Mouse (Mus musculus) thymus, postnatal 25 days (tissue): ENCODE measurements around the gene Baiap2l1.
"Not testable (repeated sequence)": the region's sequence is repeated elsewhere in the genome, so short reads cannot be mapped to it uniquely, and the experiment has no call there.

Experiments
- DNase-seq: peaks from one replicate; pipeline ENCODE4 v3.0.0; 2022

Baiap2l1 gene

DNA sequence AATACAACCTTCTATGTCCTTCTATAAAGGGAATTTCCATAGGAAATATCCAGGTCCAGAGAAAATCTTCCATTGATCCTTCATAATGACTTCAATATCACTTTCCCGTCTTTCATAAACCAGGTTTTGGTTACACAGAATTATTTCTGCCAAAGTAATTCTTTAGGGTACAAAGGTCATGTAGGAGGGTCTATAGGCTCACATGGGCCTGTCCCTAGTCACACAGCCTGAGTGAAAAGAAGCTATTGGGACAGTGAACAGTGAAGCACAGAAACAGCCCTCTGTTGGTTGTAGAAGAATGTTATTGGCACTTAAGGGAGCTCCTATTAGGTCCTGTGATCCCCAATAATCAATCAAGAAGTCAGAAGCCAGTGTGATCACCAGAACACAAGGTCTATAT, 16.8 kb downstream of the Baiap2l1 start:
- no peak for DNase-seq

DNA sequence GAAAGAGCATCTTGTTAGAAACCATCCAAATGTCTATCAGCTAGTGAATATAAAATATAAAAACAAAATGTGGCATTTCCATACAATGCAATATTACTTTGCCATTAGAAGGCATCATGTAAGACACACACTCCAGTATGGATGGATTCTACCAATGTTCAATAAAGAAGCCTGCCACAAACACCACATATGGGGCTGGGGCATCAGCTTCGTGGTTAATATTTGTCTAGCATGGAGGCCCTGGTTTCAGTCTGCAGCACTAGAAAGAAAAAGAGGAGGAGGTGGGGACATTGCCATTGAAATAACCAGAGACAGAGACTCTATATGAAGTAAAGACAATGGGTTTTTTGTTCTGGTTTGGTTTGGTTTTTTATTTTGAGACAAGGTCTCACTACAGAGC, 19.1 kb downstream of the Baiap2l1 start:
- DNase-seq: no peak

DNA sequence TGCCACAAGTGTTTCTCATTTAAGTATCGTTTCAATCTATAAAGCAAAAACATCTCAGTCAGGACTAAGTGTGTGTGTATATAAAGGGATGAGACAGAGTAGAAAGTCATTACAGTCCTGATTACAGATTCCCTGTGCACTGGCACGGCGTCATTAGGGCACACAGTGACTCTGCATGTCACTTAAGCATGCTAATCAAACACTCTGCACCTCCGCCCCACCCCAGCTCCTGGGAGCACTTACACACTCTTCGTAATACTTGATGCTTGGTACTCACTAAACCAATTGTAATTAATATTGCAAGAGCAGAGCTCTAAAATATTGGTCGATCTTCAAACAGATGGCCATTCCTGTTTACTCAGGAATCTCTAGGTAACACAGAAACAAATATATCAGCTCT, 22.6 kb downstream of the Baiap2l1 start:
- not testable (repeated sequence) for DNase-seq

DNA sequence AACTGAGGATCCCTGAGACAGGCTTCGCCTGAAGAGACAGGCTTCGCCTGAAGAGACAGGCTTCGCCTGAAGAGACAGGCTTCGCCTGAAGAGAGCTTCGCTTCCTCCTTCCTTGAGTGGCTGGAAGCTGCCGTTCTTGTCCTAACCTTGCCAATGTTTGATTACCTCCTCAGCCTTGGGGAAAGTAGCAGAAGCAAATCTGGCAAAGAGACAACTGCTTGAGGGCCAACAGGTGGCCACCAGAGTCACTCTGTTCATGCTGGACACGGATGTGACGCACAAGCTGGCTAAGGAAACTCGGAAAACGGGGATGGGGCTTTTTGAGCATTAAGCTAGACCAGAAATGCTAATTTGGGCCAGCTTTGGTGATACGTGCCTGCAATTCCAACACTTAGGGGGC, 23.9 kb downstream of the Baiap2l1 start:
- DNase-seq: no peak

DNA sequence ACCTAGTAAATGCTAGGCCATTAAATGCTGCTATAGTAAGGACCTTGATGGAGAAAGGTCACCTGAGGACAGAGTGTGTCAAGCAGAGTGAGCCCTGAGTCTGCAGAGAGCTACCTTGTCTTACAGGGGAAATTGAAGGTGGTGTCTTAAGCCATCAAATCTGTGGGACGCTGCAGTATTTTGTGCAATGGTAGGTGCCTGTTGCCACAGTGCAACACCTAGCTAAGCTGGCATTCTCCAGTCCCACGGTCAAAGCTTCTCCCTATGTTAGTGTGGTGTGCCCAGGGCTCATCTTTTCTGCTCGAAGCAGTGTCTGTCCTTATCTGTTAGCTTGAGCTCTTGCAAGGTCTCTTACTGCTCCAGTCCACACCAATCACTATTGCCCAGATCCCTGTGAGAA, 35.2 kb downstream of the Baiap2l1 start:
- DNase-seq: no peak

DNA sequence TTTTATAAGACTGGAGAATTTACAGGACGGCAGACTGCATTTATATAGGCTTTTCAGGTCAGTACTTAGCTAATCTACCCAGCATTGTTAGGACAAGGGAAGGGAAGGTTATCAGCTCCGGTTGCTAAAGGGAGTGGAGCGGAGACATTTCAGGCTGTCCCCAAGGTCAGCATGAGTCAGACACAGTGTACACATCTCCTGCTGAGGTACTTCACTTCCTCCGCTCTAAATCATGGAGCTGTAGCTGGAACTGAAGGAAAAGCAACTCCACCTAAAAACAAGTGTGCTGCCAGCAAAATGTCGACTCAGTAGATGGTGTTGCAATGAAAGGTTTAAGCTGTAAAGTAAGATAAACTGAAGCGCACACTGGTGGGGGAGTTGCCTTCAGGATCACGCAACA, 36.2 kb downstream of the Baiap2l1 start:
- DNase-seq: no peak

DNA sequence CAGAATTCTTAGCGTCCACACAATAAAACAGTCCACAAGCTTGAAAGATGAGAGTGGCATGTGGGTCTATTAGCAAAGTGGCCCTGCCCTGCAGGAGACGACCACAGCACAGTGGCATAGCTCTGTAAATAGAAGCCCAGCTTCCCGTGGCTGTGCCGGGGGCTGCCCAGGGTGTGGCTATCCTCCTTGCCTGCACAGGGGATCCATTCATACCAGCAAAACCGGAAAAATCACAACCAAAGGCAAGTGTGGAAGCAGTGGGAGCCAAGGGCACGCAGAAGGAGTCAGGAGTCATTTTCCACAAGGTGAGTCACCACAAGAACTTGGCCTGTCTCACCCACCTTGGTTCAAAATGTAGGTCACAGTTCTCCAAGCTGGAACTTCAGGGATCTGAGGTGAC, 39.6 kb downstream of the Baiap2l1 start:
- DNase-seq: no peak

DNA sequence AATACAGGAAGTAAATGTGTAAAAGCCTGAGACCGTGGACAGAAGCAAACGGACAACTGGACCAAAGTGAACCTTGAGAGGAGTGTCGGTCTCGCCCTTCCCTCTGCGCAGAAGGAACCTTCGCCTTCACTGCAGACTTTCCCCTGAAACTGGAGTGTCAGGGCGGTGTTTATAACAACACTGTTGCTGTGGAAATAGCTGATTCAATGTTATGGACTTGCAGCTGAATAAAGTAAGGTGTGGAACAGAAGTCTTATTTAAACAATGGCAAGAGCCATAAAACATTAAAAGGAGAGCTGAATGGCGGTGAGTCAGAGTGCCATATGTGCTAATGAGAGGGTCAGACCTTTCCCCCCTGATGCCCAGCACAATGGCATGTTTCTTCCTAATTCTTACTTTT, 40.5 kb downstream of the Baiap2l1 start:
- no peak for DNase-seq

DNA sequence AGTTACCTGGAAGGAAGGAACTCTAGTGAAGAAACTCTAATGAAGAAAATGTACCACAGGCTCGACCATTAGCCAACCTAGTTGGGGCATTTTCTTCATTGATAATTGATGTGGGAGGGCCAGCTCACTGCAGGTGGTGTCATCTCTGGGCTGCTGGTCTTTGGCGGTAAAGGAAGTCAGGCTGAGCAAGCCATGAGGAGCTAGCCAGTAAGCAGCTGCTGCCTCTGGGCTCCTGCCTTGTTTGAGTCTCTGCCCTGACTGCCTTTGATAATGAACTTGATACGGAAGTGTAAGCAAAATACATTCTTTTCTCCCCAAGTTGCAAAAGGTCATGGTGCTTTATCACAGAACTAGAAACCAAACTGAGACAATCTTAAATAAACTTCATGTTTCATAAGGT, 41.5 kb downstream of the Baiap2l1 start:
- DNase-seq: no peak

DNA sequence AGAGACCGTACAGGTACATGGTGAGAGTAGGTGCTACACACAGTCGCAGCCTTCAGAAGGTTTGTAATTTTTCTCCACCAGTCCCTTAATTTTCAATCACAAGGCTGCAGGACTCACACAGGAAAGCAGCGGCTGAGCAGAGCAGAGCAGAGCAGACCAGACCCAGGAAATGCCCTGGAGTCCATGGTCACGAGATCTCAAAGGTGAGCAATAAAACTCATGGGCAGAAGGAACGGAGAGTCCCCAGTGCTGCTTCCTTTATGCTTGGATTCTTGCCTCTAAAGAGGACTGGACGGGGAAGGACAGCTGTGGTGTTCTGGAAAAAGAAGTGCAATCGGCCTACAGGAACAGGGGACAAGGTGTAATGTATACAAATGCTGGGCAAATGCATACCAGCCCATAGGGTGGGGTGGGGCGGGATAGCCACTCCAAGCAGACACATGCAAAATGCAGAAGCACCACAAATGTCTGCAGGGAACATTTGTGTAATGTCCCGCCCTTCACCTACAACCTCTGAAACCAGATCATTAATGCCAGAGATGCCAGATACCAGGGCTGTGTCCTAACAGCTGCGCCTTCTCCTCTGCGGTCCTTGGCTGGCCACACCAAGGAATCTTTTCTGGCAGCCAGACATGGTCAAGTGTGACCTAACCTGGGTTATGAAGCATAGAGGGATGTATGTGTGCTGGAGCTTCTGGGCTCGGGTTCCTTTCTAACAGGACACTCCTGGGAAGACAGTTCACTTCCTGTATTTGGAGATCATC, 43.0 kb downstream of the Baiap2l1 start:
- DNase-seq: no peak

DNA sequence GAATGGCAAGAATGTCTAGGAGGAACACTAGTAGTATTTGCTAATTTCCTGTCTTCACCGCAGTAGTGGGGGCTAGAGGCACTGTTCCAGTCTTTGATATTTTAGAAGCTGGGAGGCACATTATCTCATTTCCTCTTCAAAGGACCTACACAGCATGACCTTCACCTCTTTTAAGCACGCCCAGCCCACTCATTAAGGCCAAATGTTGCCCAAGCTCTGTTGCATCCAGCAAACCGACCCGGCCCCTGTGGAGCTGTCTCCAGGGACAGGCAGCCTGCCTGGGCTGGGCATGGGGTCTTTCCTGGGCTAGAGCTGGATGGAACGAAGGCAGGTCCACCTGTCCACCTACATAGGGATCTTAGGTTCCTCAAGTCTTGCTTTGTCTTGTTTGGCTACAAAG, 44.6 kb downstream of the Baiap2l1 start:
- DNase-seq: no peak

DNA sequence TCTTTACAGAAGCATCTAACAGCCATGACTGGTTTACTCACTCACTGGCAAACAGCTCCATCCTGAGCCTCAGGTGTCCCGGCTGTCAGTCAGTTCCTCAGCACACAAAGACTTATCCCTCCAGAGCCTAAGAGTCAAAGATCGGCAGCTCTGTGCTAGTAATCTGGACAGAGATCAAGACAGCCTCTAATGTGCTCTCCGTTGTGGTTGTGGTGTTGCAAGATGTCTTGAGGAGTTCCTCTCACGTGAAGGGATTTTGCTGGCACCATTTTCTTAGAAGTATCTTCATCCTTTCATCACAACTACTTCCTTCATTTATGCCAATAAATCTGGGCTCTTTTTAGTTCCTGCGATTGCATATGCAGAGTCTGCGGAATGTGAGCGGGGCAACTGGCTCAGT, 45.7 kb downstream of the Baiap2l1 start:
- DNase-seq: no peak

DNA sequence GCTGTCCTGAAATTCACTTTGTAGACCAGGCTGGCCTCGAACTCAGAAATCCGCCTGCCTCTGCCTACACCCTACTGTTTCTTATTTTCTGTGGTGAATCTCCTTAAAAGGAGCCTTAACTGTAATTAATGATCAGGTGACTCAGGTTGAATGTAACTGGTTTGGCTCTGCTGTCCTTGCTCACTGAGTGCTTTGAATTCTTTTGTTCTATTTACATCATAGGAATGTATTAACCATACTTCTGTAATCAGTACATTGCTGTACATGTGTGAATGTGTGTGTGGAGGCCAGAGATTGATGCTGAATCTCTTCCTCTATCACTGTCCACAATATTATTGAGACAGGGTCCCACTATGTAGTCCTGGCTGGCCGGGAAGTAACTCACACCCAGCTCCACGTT, 49.0 kb downstream of the Baiap2l1 start:
- no peak for DNase-seq

DNA sequence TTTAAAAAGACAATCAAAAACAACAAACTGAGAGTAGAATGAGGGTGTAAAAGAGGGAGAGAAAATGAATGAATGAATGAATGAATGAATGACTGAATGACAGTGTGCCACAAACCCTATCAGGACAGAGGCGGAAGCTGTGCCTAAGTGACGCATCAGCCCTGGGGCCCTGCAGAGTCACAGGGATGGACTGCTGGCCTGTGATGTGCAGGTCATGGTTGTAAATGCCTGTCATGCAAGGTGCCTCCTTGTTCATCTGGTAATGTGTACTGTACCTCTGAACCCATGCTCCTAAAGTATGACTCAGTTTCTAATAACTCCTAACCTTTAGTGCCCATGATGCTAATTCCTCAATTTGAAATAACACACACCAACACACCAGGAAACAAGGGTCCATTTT, 54.8 kb downstream of the Baiap2l1 start:
- DNase-seq: no peak

DNA sequence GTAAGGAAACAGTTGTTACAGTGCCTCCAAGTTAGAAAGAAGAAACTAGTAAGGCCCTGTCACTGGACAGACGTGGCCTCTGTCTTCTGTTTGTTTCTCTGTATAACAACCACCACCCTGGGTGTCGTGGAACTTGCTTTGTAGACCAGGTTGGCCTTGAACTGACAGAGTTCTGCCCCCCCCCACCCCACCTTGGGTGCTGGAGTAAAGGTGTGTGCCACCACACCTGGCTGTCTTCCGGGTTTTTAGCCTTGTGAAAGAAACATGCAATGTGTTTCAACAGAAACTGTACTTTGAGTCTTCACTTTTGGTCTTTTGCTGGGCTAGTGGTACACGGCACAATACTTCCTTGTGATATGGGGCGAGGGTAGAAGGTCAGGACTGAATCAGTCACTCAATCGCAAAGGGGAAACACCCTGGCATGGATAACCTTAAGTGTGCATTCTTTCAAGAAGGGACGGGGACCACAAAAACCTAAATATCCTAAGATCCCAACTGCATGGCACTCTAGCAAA, 61.8 kb downstream of the Baiap2l1 start:
- DNase-seq: no peak

DNA sequence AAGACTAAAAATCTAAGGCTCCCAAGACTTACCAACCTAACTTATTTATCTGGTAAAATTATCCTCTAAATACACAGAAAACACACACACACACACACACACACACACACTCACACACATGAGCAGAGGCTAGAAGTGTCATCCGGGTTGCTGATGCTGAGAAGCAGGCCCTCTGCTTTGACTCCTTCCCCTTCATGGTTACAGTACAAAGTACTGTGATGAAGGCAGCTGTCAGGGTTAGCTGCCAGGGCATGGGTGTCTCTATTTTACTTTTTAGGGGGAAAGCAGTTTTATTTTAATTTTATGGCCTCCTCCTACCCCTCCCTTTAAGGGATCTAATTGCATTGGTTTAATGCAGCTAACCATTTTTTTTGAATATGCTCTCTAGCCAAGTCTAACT, 62.6 kb downstream of the Baiap2l1 start:
- DNase-seq: no peak

DNA sequence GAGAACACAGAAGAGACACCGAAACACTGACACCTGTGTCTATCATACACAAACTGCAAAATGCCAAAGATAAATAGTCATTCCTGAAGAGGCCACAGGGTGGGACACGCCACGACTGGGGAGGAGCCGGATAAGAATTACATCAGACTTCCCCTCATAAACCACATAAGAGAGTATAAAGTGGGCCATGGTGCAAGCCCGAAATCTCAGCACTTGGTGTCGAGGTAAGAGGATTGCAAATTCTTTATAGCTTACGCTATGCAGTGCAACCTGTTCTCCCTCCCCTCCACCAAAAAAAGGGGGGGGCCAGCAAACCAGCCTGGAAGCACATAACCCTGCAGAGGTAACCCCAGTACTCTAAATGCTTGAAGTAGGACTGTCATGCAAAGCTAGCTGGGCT, 63.0 kb downstream of the Baiap2l1 start:
- no peak for DNase-seq

DNA sequence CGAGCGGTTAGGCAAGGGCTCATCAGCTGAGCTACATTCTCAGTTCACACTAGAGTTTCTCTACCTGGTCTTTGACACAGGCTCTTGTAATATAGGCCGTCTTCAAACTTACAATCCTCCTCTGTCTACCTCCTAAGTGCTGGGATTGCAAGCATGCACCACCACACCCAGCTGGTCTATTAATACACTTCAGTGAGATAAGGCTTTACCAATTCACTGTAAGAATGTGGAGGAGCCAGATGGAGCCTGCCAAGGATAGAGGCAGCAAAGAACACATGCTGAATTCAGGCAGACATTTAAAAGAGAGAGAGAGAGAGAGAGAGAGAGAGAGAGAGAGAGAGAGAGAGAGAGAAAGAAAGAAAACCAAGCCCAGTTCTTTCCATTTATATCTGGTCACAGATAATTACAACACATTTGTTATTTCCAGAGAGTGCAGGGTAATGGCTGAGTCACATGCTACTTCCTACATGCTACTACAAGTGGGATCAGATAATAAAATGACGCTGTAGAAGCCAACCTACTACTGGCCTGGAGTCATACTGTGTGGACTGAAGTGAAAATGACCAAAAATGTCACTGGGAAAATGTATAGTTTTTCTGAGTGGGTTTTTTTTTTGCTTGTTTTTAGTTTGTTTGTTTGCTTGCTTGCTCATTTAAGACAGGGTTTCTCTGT, 68.0 kb downstream of the Baiap2l1 start:
- no peak for DNase-seq

DNA sequence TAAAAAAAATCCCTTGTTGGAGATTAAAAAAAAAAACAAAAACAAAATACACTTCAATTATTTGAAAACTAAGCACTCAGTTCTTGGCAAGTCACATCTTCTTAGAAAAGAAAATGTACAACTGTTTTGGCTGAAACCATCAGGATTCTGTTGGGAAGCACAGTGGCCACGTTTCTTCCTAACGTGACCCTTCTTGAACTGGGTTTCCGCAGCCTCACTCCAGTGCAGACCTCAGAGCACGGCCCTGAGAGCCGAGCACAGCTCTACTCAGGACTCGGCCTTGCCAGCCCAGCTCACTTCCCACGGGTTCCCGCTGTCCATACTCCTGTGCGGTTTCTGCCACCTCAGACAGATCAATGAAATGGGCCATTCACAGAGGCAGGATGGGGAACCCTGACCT, 69.5 kb downstream of the Baiap2l1 start:
- DNase-seq: no peak

DNA sequence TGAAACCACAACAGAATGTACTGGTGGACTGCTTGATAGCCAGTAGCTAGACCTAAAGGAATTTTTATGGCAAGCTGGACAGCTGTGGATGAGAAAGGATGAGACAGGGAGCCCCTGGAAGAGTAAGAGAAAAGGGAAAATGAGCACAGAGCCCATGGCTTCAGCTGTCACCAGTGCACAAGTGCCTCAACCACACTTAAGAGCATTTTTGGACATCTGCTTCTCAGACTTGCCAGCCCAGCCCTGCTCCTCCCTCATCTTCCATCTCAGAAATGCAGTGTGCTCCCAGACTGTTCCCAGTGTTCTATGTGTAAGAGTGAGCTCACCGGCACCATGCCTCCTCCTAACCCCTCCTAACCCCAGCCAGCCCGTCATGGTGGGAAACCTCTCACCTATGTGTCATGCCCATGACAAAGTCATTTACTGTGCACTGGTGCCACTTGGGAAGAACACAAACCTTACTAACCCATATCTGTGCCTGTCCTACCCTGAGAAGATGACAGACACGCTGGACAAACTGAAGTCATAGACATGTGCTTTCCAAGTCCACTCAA, 70.6 kb downstream of the Baiap2l1 start:
- DNase-seq: no peak

DNA sequence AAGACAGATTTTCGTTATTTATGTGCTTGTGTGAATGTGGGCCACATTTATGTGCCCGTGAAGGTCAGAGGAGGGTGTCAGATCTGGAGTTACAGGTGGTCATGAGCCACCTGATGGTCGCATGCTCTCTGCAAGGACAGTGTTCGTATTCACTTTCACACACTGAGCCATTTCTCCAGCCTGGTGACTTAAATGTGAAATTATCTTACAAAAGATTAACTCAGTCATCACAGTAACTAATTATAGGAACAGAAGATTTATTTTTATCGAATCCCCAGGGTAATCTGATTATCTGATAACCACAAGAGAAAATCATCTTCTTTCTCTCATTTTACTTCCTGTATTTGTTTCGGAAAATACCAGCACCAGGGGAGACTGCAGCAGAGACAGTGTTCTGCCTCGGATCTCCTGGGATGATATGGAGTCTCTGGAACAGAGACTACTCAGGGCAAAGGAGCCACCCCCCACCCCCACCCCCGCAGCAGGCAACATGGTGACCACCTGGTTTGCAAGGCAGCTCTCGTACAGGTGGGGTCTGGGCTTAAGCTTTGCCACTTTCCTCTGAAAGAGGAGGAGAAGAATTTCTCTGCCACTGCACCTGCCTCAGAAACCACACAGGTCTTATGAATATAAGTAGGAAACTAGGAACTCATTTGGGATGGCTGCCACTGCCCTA, 71.2 kb downstream of the Baiap2l1 start:
- DNase-seq: no peak

DNA sequence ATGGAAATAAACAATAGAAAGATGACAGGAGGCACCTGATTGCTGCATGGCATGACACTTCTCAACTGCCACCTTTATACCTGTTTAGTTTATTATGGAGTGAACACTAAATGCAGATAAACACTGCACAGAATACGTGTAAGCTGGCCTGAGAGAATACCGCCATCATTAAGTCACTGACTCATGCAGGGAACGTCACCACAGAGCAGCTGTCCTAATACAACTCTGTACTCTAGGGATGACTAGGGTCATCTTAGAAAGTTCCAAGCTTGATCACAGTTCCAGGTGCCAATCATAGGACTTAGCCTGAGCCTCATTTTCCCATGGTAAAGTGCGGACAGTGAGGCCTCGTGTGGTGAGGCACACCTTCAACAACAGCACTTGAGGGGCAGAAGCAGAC, 73.3 kb downstream of the Baiap2l1 start:
- no peak for DNase-seq

DNA sequence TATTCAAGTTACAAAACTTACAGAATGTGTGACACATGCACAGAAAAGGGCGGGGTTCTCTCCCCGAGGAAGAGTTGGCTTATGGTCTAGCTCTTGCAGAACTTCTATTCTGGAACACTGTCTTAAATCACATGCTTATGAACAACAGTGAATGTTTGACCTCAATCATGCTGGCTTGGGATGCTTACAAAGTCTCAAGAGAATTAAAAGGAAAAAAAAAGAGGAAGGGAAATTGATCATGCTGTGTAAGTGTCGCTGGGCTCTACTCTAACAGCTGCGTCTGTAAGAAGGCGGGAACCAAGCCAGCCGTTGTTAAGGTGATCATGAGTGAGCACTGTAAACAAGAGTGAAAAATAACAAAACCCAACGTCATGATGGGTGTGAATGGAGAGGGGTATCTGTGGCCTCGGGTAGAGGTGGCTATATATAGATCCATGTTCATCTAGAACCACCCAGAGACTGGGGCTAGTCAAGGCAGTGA, 74.3 kb downstream of the Baiap2l1 start:
- DNase-seq: no peak
